Mouse (Mus musculus) Patski (cell line): Measurements from ENCODE around the gene Nr4a1. TPM values are rescaled to one million over a fixed set of nuclear protein-coding genes. Genes with fewer than 3 reads are reported as not detected.

Source experiments
- ATAC-seq: fragments of 100-300 bp; one replicate; pipeline ENCODE4 v1.8.0; 2021
- CTCF ChIA-PET: fragments of 350-600 bp; sonication (Branson Sonifier 250); formaldehyde crosslinking; loops from one replicate; lab custom pipeline; 2022; ENCODE audit warnings: inconsistent platforms; lab: Charles Lee
- POLR2A ChIA-PET: fragments of 350-600 bp; sonication (Branson Sonifier 250); formaldehyde crosslinking; loops from one replicate; lab custom pipeline; 2022; ENCODE audit warnings: antibody characterized with exemption, inconsistent platforms; lab: Charles Lee
- DNase-seq: peaks from one replicate; pipeline ENCODE4 v3.0.0-alpha.2; 2011; ENCODE audit warnings: low read depth, low spot score
- H3K27me3 ChIP-seq: fragments of 371-371 bp; one replicate; pipeline ENCODE4 v1.5.1; 2021
- CTCF ChIP-seq: fragments of 100-300 bp; IDR thresholded peaks from one replicate; pipeline ENCODE4 v1.5.1; 2021
- in situ Hi-C: fragments of 300-500 bp; cut with MboI; formaldehyde crosslinking; loops from 3 replicates; pipeline ENCODE4 v1.11.1; 2018; ENCODE audit warnings: low pct_unique_long_range_greater_than_20kb, mixed read lengths
- polyA plus RNA-seq: library from polyadenylated mRNA; unstranded; gene quantifications from one replicate; pipeline ENCODE4 v1.2.3, GENCODE M21; 2021

The Nr4a1 gene
- polyA plus RNA-seq, 1 experiment from 2014 or later, result 2.2 TPM

DNA sequence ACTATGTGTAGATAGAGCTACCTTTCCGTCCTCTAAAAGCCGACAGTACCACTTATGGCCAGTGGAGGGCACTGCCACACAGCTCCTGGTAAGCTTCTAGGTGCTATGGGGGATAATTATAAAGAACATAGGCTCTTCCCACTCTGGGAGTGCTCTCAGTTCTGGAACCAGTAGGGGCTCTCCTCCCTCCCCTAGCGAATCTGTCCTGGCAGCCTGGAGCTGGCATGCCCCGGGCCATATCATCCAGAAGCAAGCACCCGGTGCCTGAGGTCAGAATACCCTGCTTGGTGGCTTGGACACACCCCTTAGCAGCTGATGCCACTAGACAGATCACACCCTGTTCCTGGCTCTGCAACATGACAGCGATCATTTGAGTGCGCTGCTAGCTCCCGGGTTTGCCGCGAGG, 13.3 kb upstream of the Nr4a1 start:
- CTCF ChIA-PET, result interaction anchor here (0.8 to 7.7 kb wide), 12 partner anchors 12 to 75 kb away, joined by 3 to 88 read pairs (median 4); partner anchors contain the start of gene Atg101
- peak; percentile 88 for TF ChIP-seq CTCF
- ATAC-seq (no peak), DNase-seq (no peak)
- H3K27me3 ChIP-seq, result no peaks in the 10 kb centered on the region
- POLR2A ChIA-PET, result interaction anchor here (0.7 to 1.3 kb wide), 2 partner anchors 19 to 43 kb away, joined by 5 read pairs; partner anchors contain the start of gene Atg101
- in situ Hi-C loops, result loop anchor here (5.0 kb wide), 1 partner anchor 41 kb away; the partner anchor contains the start of gene Atg101

DNA sequence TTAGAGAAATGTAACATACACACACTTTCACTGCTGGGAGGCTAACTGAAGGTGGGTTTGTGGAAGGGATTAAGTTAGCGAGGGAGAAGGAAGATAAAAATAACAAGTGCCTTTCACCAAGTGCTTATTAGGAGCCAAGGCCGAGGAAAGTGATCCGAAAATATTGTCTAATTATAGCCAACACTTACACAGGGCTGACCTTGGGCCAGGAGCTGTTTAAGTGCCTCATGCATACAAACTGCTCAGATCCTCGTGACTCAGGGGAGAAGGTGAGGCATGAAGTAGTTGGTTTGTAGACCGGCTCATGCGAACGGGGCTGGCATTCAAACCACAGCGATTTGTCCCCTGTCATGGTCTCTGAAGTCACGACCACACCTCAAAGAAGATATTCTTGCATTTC, 12.8 kb upstream of the Nr4a1 start:
- no peak for TF ChIP-seq CTCF
- ATAC-seq (no peak), DNase-seq (no peak)
- POLR2A ChIA-PET, result interaction anchor here (1.3 kb wide), 1 partner anchor 42 kb away, joined by 5 read pairs; the partner anchor contains the start of gene Atg101
- CTCF ChIA-PET, result interaction anchor here (0.6 to 7.7 kb wide), 14 partner anchors 11 to 74 kb away, joined by 3 to 88 read pairs (median 4); partner anchors contain the start of gene Atg101
- no peaks in the 10 kb centered on the region for H3K27me3 ChIP-seq
- in situ Hi-C loops, result loop anchor here (5.0 kb wide), 1 partner anchor 41 kb away; the partner anchor contains the start of gene Atg101

DNA sequence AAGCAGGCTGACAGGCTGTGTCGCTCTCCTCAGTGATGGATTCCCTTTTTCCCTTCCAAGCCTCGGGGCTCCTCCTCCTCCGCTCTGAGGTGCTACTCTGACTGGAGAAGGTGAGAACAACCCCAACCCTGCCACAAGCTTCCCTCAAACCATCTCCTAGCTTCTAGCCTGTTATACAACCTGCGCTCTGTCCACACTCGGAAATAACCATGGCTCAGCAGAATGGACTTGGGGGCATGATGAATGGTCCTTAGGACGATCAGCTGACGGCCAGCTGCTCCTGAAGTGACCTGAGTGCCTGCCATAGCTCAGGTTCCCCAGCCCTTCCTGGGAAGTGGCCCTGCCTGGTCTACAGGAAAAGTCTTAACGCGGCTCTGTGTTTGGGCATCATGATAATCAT, 12.2 kb upstream of the Nr4a1 start:
- ATAC-seq, result no peak
- TF ChIP-seq CTCF, result no peak
- H3K27me3 ChIP-seq, result no peaks in the 10 kb centered on the region
- POLR2A ChIA-PET, result interaction anchor here (1.2 kb wide), 1 partner anchor 41 kb away, joined by 7 read pairs; the partner anchor contains the start of gene Atg101
- no peak for DNase-seq
- in situ Hi-C loops, result loop anchor here (5.0 kb wide), 1 partner anchor 40 kb away; the partner anchor contains the start of gene Atg101
- CTCF ChIA-PET, result interaction anchor here (0.6 to 7.7 kb wide), 12 partner anchors 13 to 742 kb away, joined by 3 to 88 read pairs (median 4); partner anchors contain the start of genes Atg101, Grasp and Nr4a1

DNA sequence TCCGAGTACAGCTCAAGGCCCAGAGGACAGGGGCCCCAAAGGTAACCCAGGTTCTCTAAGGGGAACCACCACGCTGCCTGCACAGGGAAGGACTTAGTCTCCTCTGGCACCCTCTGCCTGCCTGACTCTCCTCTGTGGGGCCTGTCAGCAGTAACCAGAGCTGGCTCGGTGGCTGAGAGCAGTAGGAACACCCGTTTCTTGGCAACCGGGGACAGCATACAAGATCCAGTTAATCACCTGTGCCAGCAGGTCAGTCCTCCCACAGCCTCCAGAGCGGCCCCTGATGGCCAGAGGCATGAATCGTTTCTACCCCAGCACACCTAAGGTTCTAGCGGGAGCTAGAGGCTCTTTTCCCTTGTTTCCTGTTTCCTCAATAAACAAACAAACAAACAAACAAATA, 11.4 kb upstream of the Nr4a1 start:
- no peak for ATAC-seq
- CTCF ChIA-PET, result interaction anchor here (0.9 to 7.7 kb wide), 9 partner anchors 18 to 741 kb away, joined by 3 to 88 read pairs (median 4); partner anchors contain the start of genes Atg101 and Grasp
- no peak for DNase-seq
- in situ Hi-C loops, result loop anchor here (5.0 kb wide), 1 partner anchor 40 kb away; the partner anchor contains the start of gene Atg101
- POLR2A ChIA-PET, result interaction anchor here (1.2 kb wide), 1 partner anchor 41 kb away, joined by 7 read pairs; the partner anchor contains the start of gene Atg101
- H3K27me3 ChIP-seq, result no peaks in the 10 kb centered on the region
- TF ChIP-seq CTCF, result peak; percentile 69

DNA sequence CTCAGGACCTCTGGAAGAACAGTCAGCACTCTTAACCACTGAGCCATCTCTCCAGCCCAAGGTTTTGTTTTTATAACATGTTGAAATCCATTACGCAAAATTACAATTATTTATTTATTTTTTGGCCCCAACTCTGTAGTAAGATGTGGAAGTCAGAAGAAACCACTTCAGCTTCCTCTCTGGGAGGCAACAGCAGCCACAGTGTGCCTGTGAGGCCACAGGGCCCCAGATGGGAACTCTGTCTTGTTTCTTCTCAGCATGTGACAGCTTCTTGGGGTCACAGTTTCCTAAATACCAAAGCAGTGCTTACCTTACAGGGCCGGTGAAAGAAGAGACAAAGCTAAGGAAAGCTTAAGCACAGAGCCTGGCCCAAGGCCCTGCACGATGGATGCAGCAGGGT, 10.1 kb upstream of the Nr4a1 start:
- ChIA-PET POLR2A (no interaction called here), CTCF (interaction anchor here (1.4 to 5.8 kb wide), 4 partner anchors 26 to 37 kb away, joined by 3 to 88 read pairs (median 4); partner anchors contain the start of gene Atg101)
- TF ChIP-seq CTCF, result no peak
- no peak for DNase-seq
- in situ Hi-C loops, result loop anchor here (5.0 kb wide), 1 partner anchor 38 kb away; the partner anchor contains the start of gene Atg101
- no peaks in the 10 kb centered on the region for H3K27me3 ChIP-seq
- no peak for ATAC-seq

DNA sequence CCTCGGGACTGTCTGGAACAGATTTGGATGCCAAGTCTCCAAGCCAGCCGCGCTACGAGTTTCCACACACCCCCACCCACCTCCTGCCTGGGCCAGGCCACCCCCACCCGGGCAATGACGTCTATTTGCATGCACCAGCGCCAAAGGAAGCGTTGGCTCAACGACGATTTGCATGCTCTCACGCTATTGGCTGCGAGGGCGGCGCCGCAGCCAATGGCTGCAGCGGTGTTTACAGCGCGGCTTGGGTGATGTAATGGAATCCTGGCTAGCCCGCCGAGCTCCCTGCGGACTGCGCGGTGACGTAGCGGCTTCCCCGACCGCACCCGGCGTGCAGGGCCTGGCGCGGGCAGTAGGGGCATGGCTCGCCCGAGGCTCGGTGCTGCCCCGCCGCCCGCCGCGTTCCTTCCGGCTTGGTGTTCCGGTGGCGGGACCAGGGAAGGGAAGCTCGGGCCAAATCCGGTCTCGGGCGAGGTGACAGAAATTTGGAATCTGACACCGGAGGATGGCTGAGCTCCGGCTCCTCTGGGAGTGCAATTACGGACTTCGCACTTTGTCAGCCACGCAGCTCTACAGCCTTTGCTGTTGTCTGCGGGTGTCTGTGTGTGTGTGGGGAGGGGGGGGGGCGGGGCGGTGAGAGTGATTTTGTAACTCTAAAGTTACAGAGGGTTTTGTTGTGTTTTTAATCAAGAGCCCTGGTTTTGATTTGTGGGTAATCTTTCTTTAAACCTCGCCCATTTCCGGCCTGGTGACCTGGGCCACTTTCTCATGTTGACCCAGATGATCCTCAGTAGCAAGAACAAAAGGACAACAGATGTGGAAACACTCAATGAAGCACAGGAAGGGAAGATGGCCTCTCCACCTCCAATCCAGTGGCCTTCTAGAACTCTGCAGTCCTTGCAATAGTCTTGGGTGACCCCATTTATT, 7.6 kb upstream of the Nr4a1 start:
- ATAC-seq, result peak; percentile 92
- ChIA-PET CTCF (interaction anchor here (1.1 to 2.9 kb wide), 5 partner anchors 9 to 69 kb away, joined by 3 to 9 read pairs (median 8); no protein-coding TSS in a partner anchor), POLR2A (interaction anchor here (1.0 kb wide), 1 partner anchor 16 kb away, joined by 3 read pairs; no protein-coding TSS in a partner anchor)
- in situ Hi-C loops, result no loop called here
- peak; percentile 90 for DNase-seq
- no peaks in the 10 kb centered on the region for H3K27me3 ChIP-seq
- no peak for TF ChIP-seq CTCF

DNA sequence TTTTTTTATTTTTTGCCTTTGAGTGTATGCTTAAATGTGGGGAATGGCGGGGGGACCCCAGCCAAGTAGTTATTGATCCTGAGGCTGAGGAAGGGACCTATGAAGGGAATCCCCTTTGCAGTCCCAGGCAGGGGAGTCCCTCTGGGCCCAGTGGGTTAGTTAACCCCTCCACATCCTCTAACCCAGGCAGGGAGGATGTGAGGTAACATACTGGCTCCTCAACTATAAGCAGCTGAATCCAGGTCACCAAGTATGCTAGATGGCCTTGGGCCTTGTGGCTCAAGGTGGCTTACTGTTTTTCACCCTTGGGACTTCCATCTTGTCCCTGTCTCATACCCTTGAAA, 6.9 kb upstream of the Nr4a1 start:
- ChIA-PET CTCF (interaction anchor here (1.1 to 2.9 kb wide), 4 partner anchors 10 to 44 kb away, joined by 3 to 10 read pairs (median 9); no protein-coding TSS in a partner anchor), POLR2A (no interaction called here)
- H3K27me3 ChIP-seq, result no peaks in the 10 kb centered on the region
- DNase-seq (no peak), ATAC-seq (no peak)
- TF ChIP-seq CTCF, result no peak
- in situ Hi-C loops, result no loop called here

DNA sequence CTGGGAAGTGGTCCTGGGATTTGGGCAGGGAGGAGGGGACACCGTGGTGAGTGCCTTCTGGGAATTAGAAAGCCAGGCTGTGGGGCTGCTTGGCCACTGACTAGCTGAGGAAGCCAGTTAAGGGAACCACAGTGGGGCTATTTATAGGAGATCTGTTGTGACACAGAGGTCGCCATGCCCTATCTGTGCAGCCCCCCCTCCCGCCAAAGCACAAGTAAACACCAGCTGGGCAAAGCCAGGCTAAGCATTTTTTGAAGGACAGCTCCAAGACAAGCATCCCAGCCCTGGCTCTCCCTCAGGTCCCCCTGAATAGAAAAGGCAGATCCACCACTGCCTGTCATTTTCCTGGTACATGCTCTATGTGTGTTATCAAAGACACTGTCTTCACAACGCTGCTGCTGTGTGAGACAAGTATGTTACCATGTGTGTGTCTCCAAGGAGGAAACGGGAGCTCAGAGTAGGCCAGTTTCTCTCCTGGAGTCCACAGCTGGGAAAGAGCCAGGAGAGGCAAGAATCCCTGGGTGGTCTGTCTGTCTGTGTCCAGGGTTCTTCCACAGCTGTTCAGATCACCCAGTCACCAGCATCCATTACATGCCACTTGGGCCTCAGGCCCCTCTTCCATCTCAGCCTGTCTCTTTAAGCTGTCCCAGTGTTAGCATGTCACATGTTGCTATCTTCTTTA, 5.9 kb upstream of the Nr4a1 start:
- no peaks in the 10 kb centered on the region for H3K27me3 ChIP-seq
- CTCF ChIA-PET, result interaction anchor here (1.1 to 2.2 kb wide), 5 partner anchors 21 to 736 kb away, joined by 3 to 10 read pairs (median 3); no protein-coding TSS in a partner anchor
- POLR2A ChIA-PET, result interaction anchor here (1.0 to 1.3 kb wide), 2 partner anchors 9 to 18 kb away, joined by 4 read pairs; no protein-coding TSS in a partner anchor
- TF ChIP-seq CTCF, result no peak
- in situ Hi-C loops, result no loop called here
- ATAC-seq (no peak), DNase-seq (no peak)

DNA sequence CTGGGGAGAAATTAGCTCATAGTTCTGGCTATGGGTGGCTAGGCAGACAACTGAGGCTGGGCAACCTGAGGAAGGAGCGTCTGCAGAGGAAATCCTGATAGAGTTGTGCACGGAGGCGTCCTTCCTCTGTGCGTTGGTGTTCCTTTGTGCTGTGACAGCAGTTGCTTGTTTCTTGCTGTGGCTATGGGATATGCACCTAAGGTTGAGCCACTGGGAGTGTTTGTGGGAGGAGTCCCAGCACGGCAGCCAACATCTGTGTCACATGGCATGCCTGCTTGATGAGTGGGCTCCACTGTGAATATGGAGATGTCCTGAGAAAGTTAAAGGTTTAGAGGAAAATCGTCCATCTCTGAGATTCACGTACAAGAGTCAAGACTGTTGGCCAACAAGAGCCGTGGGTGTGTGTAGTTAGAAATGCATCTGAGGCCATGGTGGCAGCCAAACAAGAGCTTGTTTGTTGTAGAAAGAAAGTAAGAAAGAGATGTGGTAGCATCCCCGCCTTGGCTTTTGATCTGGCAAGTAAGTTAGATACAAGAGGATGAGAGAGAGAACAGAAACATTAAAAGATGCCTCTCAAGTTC, 3.8 kb upstream of the Nr4a1 start:
- ATAC-seq (no peak), DNase-seq (no peak)
- in situ Hi-C loops, result no loop called here
- H3K27me3 ChIP-seq, result no peaks in the 10 kb centered on the region
- POLR2A ChIA-PET, result interaction anchor here (0.7 kb wide), 1 partner anchor 23 kb away, joined by 3 read pairs; no protein-coding TSS in a partner anchor
- CTCF ChIA-PET, result interaction anchor here (1.3 kb wide), 1 partner anchor 10 kb away, joined by 3 read pairs; no protein-coding TSS in a partner anchor
- TF ChIP-seq CTCF, result no peak
